Mouse (Mus musculus): ENCODE results near the gene Slc4a5. TPM values are rescaled to one million over a fixed set of nuclear protein-coding genes. Genes with fewer than 3 reads are reported as not detected.

Gene Slc4a5
- polyA plus RNA-seq, 2 experiments = 0.52 to 1.4 TPM

DNA sequence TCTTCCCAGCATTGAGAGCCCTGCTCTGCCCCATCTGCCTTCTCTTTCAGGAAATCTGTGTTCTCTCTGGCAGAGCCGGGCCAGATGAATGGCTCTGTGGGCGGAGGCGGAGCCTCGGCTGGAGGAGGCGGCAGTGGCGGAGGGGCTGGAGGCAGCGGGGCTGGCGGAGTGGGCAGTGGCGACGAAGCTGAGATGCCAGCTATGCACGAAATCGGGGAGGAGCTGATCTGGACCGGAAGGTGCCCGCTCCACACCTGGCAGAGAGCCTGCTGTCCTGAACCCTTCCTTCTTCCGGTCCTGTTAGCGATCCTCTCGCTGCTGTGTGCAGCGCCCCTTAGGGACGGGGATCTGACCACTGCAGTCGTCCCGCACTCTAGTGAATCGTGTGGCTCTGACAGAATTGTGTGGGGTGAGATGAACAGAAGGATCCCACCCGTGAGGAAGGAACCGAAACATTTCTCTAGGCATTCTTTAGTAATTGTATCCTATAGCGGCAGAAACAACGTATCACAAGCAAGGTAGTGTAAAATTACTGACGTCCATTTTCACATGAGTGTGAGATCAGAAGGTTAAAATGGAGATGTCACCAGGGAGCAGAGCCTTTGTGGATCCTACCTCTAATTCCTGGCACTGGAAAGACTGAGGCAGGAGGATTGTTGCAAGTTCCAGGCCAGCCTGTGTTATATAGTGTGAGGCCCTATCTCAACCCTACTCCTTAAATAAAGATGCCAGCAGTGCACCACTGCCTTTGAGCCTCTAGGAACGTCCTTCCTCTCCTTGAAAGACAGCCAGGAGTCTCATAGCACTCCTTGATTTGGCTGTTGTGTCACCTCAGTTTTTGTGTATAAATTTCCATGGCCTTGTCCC lies 48.7 kb downstream of the Slc4a5 start:
- Histone ChIP-seq H3K27ac (no peak overlapping the region), H3K27me3 (ENCODE audit: control insufficient read depth, insufficient read depth, low read length) (no peaks in the 10 kb centered on the region), H3K4me2 (ENCODE audit: low read depth) (peak overlapping the region; percentile 67), H3K9me3 (ENCODE audit: control insufficient read depth, low read length) (no peaks in the 10 kb centered on the region), H3K4me1 (replicated peaks; ENCODE audit: control insufficient read depth in 2 of 2, insufficient read depth in 2 of 2, low read length in 1 of 2) (0 out of 4 replicates have a peak, but pooled peaks cover 0 to 3% of the 10 kb centered on the region in 2 experiments), H3K9ac (replicated peaks) (peak overlapping the region; percentile 37; the same call in 1 of the 2 replicates), H3K36me3 (replicated peaks; ENCODE audit: control insufficient read depth, insufficient read depth, low read depth) (no peaks in the 10 kb centered on the region), H3K4me3 (ENCODE audit: insufficient read depth in 1 of 2, low read depth in 2 of 2, low read length in 2 of 2) (peak overlapping the region; percentile 48 to 59)
- 2% methylated on average over 28 of the region's 28 CpGs for WGBS (ENCODE audit: insufficient replicate concordance)
- DNase-seq (ENCODE audit: low read depth in 3 of 3, low spot score in 3 of 3) = no peak
- ATAC-seq (ENCODE audit: insufficient read depth) = no peak
- TF ChIP-seq CTCF (IDR thresholded peaks at IDR 0.05; ENCODE audit: low read depth) (peak; percentile 75), EP300 (IDR thresholded peaks at IDR 0.05; ENCODE audit: low read depth) (no peak)

- H3K27ac ChIP-seq = no peak overlapping the region
- TF ChIP-seq EP300 (IDR thresholded peaks at IDR 0.05; ENCODE audit: low read depth) = no peak
- no peak for TF ChIP-seq CTCF (IDR thresholded peaks at IDR 0.05; ENCODE audit: low read depth)
- H3K4me3 ChIP-seq (ENCODE audit: insufficient read depth in 1 of 2, low read depth in 2 of 2, low read length in 2 of 2) = no peak overlapping the region
- DNase-seq (ENCODE audit: low read depth in 3 of 3, low spot score in 3 of 3) = no peak
- H3K4me1 ChIP-seq (replicated peaks; ENCODE audit: control insufficient read depth in 2 of 2, insufficient read depth in 2 of 2, low read length in 1 of 2) = no peaks in the 10 kb centered on the region
- no peaks in the 10 kb centered on the region for H3K9me3 ChIP-seq (ENCODE audit: control insufficient read depth, low read length)
- no peaks in the 10 kb centered on the region for H3K36me3 ChIP-seq (replicated peaks; ENCODE audit: control insufficient read depth, insufficient read depth, low read depth)
- no peak overlapping the region for H3K4me2 ChIP-seq (ENCODE audit: low read depth)
- no peaks in the 10 kb centered on the region for H3K27me3 ChIP-seq (ENCODE audit: control insufficient read depth, insufficient read depth, low read length)
- H3K9ac ChIP-seq (replicated peaks) = no peak overlapping the region
- 38% methylated on average over 11 of the region's 11 CpGs for whole genome bisulfite sequencing (ENCODE audit: insufficient replicate concordance)
- no peak for ATAC-seq (ENCODE audit: insufficient read depth)
Measured at GRCm38 (mm10) chr6:83273733-83274132, 54.1 kb downstream of the Slc4a5 start.

DNA sequence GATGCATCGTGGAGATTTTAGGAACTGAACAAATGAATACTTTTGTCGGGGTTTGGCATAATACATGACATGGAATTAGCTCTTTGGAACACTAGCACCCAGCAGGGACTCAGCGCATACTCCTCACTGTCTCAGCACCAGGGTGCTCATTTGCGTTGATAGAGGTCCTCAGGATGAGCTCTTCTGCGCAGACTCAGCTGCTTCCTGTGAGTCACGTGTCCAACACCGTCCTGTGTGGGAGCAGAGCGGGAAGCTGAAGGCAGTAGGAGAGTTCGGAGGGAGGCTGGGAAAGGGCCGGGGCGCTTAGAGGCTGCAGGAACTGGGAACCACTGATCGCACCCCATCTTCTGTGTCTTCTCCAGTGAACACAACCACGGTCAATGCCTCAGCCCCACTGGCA lies 57.5 kb downstream of the Slc4a5 start:
- no peak overlapping the region for H3K9ac ChIP-seq (replicated peaks)
- TF ChIP-seq CTCF (IDR thresholded peaks at IDR 0.05; ENCODE audit: low read depth) (no peak), EP300 (IDR thresholded peaks at IDR 0.05; ENCODE audit: low read depth) (no peak)
- no peak overlapping the region for H3K4me3 ChIP-seq (ENCODE audit: insufficient read depth in 1 of 2, low read depth in 2 of 2, low read length in 2 of 2)
- H3K27me3 ChIP-seq (ENCODE audit: control insufficient read depth, insufficient read depth, low read length) = no peaks in the 10 kb centered on the region
- no peaks in the 10 kb centered on the region for H3K9me3 ChIP-seq (ENCODE audit: control insufficient read depth, low read length)
- H3K36me3 ChIP-seq (replicated peaks; ENCODE audit: control insufficient read depth, insufficient read depth, low read depth) = no peaks in the 10 kb centered on the region
- H3K27ac ChIP-seq = no peak overlapping the region
- H3K4me2 ChIP-seq (ENCODE audit: low read depth) = no peak overlapping the region
- ATAC-seq (ENCODE audit: insufficient read depth) (no peak), DNase-seq (ENCODE audit: low read depth in 3 of 3, low spot score in 3 of 3) (no peak)
- no peaks in the 10 kb centered on the region for H3K4me1 ChIP-seq (replicated peaks; ENCODE audit: control insufficient read depth in 2 of 2, insufficient read depth in 2 of 2, low read length in 1 of 2)
- WGBS (ENCODE audit: insufficient replicate concordance) = 51% methylated on average over 13 of the region's 13 CpGs

GRCm38 (mm10) chr6:83278881-83279280 lies 59.3 kb downstream of the Slc4a5 start:
- peak in 2 of 3 experiments; percentile 36 to 40 for DNase-seq (ENCODE audit: low read depth in 3 of 3, low spot score in 3 of 3)
- no peak for ATAC-seq (ENCODE audit: insufficient read depth)
- Histone ChIP-seq H3K36me3 (replicated peaks; ENCODE audit: control insufficient read depth, insufficient read depth, low read depth) (no peaks in the 10 kb centered on the region), H3K9ac (replicated peaks) (no peak overlapping the region), H3K4me1 (replicated peaks; ENCODE audit: control insufficient read depth in 2 of 2, insufficient read depth in 2 of 2, low read length in 1 of 2) (no peaks in the 10 kb centered on the region), H3K4me3 (ENCODE audit: insufficient read depth in 1 of 2, low read depth in 2 of 2, low read length in 2 of 2) (no peak overlapping the region), H3K9me3 (ENCODE audit: control insufficient read depth, low read length) (no peaks in the 10 kb centered on the region), H3K4me2 (ENCODE audit: low read depth) (no peak overlapping the region), H3K27me3 (ENCODE audit: control insufficient read depth, insufficient read depth, low read length) (no peaks in the 10 kb centered on the region), H3K27ac (no peak overlapping the region)
- TF ChIP-seq EP300 (IDR thresholded peaks at IDR 0.05; ENCODE audit: low read depth) (no peak), CTCF (IDR thresholded peaks at IDR 0.05; ENCODE audit: low read depth) (peak; percentile 80)
- 18% methylated on average over 2 of the region's 2 CpGs for WGBS (ENCODE audit: insufficient replicate concordance)

GRCm38 (mm10) chr6:83280256-83280955 lies 60.8 kb downstream of the Slc4a5 start:
- Histone ChIP-seq H3K27me3 (ENCODE audit: control insufficient read depth, insufficient read depth, low read length) (no peaks in the 10 kb centered on the region), H3K27ac (no peak overlapping the region), H3K4me1 (replicated peaks; ENCODE audit: control insufficient read depth in 2 of 2, insufficient read depth in 2 of 2, low read length in 1 of 2) (no peaks in the 10 kb centered on the region), H3K9me3 (ENCODE audit: control insufficient read depth, low read length) (no peaks in the 10 kb centered on the region), H3K9ac (replicated peaks) (no peak overlapping the region), H3K4me2 (ENCODE audit: low read depth) (no peak overlapping the region), H3K36me3 (replicated peaks; ENCODE audit: control insufficient read depth, insufficient read depth, low read depth) (no peaks in the 10 kb centered on the region), H3K4me3 (ENCODE audit: insufficient read depth in 1 of 2, low read depth in 2 of 2, low read length in 2 of 2) (no peak overlapping the region)
- WGBS (ENCODE audit: insufficient replicate concordance) = 74% methylated on average over 8 of the region's 8 CpGs
- TF ChIP-seq CTCF (IDR thresholded peaks at IDR 0.05; ENCODE audit: low read depth) (peak; percentile 91), EP300 (IDR thresholded peaks at IDR 0.05; ENCODE audit: low read depth) (no peak)
- DNase-seq (ENCODE audit: low read depth in 3 of 3, low spot score in 3 of 3) = peak in 1 of 3 experiments; percentile 15
- ATAC-seq (ENCODE audit: insufficient read depth) = no peak
